Mouse (Mus musculus) megakaryocyte, embryonic 14.5 days (primary cell): Measurements from ENCODE around the gene Hoxb3. TPM values are rescaled to one million over a fixed set of nuclear protein-coding genes. Genes with fewer than 3 reads are reported as not detected.

Experiments used
- H3K27me3 ChIP-seq: replicated peaks from 2 replicates; pipeline ENCODE3; 2012; ENCODE audit warnings: inconsistent platforms
- H3K36me3 ChIP-seq: replicated peaks from 2 replicates; pipeline ENCODE3; 2012; ENCODE audit warnings: low read length, inconsistent platforms, mixed read lengths
- H3K4me1 ChIP-seq: 2 replicates; pipeline ENCODE4 v1.6.1; 2012; ENCODE audit warnings: inconsistent platforms
- H3K4me3 ChIP-seq: replicated peaks from 2 replicates; pipeline ENCODE3; 2012; ENCODE audit warnings: moderate library complexity, mild to moderate bottlenecking, inconsistent platforms
- H3K9me3 ChIP-seq: 2 replicates; pipeline ENCODE4 v1.6.1; 2012; ENCODE audit warnings: inconsistent platforms
- FLI1 ChIP-seq: IDR thresholded peaks from 2 replicates; pipeline ENCODE4 v1.6.1; 2012; ENCODE audit warnings: low read length, inconsistent platforms, mixed read lengths
- GATA1 ChIP-seq: IDR thresholded peaks from 3 replicates; pipeline ENCODE4 v1.6.1; 2012; ENCODE audit warnings: mixed read lengths, low read length, inconsistent platforms, borderline replicate concordance
- polyA plus RNA-seq: library from polyadenylated mRNA; stranded (reverse); fragments of >175 nt; gene quantifications from 2 replicates; pipeline ENCODE4 v1.2.3, GENCODE M21; 2012; ENCODE audit warnings: low replicate concordance; ENCODE audit not compliant: insufficient read depth

The Hoxb3 gene
- polyA plus RNA-seq, 1 experiment = 0.21 TPM

- no peak overlapping the region for H3K4me3 ChIP-seq
- H3K4me1 ChIP-seq = peaks cover 30% of the 10 kb centered on the region
- TF ChIP-seq GATA1 (no peak), FLI1 (no peak)
- peaks cover 99% of the 10 kb centered on the region for H3K27me3 ChIP-seq
- H3K9me3 ChIP-seq = no peaks in the 10 kb centered on the region
- H3K36me3 ChIP-seq = no peaks in the 10 kb centered on the region
Observed at GRCm38 (mm10) chr11:96295092-96295835, 27.9 kb upstream of the Hoxb3 start.

GRCm38 (mm10) chr11:96296997-96297396 lies 26.1 kb upstream of the Hoxb3 start:
- no peak for TF ChIP-seq GATA1
- TF ChIP-seq FLI1 = no peak
- Histone ChIP-seq H3K9me3 (no peaks in the 10 kb centered on the region), H3K4me3 (no peak overlapping the region), H3K4me1 (peaks cover 37% of the 10 kb centered on the region), H3K36me3 (no peaks in the 10 kb centered on the region), H3K27me3 (peaks cover 98% of the 10 kb centered on the region)

- Histone ChIP-seq H3K4me1 (peaks cover 37% of the 10 kb centered on the region), H3K4me3 (no peak overlapping the region), H3K9me3 (peaks cover 2% of the 10 kb centered on the region; the same call in 1 of the 2 replicates), H3K27me3 (peaks cover 98% of the 10 kb centered on the region), H3K36me3 (no peaks in the 10 kb centered on the region)
- TF ChIP-seq GATA1 = no peak
- no peak for TF ChIP-seq FLI1
Observed at GRCm38 (mm10) chr11:96297428-96297827, 25.7 kb upstream of the Hoxb3 start.

- H3K27me3 ChIP-seq = peaks cover 98% of the 10 kb centered on the region
- TF ChIP-seq GATA1 (no peak), FLI1 (no peak)
- H3K9me3 ChIP-seq = peaks cover 4% of the 10 kb centered on the region; the same call in 1 of the 2 replicates
- H3K4me3 ChIP-seq = no peak overlapping the region
- no peaks in the 10 kb centered on the region for H3K36me3 ChIP-seq
- H3K4me1 ChIP-seq = peaks cover 36% of the 10 kb centered on the region
Observed at GRCm38 (mm10) chr11:96297968-96298635, 25.0 kb upstream of the Hoxb3 start.

- no peak for TF ChIP-seq FLI1
- no peak for TF ChIP-seq GATA1
- Histone ChIP-seq H3K4me1 (peaks cover 38% of the 10 kb centered on the region), H3K27me3 (peaks cover 98% of the 10 kb centered on the region), H3K4me3 (peak overlapping the region; percentile 53), H3K36me3 (no peaks in the 10 kb centered on the region), H3K9me3 (peaks cover 4% of the 10 kb centered on the region; the same call in 1 of the 2 replicates)
Observed at GRCm38 (mm10) chr11:96298895-96299667, 24.0 kb upstream of the Hoxb3 start.

- H3K4me1 ChIP-seq = peaks cover 31% of the 10 kb centered on the region
- no peak overlapping the region for H3K4me3 ChIP-seq
- TF ChIP-seq FLI1 (no peak), GATA1 (no peak)
- no peaks in the 10 kb centered on the region for H3K36me3 ChIP-seq
- H3K27me3 ChIP-seq = peaks cover 98% of the 10 kb centered on the region
- peaks cover 4% of the 10 kb centered on the region; the same call in 1 of the 2 replicates for H3K9me3 ChIP-seq
Observed at GRCm38 (mm10) chr11:96299781-96300180, 23.3 kb upstream of the Hoxb3 start.

GRCm38 (mm10) chr11:96300354-96301063 lies 22.6 kb upstream of the Hoxb3 start:
- peaks cover 99% of the 10 kb centered on the region for H3K27me3 ChIP-seq
- peaks cover 28% of the 10 kb centered on the region for H3K4me1 ChIP-seq
- peaks cover 4% of the 10 kb centered on the region; the same call in 1 of the 2 replicates for H3K9me3 ChIP-seq
- no peak overlapping the region for H3K4me3 ChIP-seq
- H3K36me3 ChIP-seq = no peaks in the 10 kb centered on the region
- TF ChIP-seq FLI1 = no peak
- TF ChIP-seq GATA1 = no peak

- TF ChIP-seq FLI1 (no peak), GATA1 (no peak)
- H3K27me3 ChIP-seq = peaks cover 99% of the 10 kb centered on the region
Observed at GRCm38 (mm10) chr11:96301064-96301431, 22.1 kb upstream of the Hoxb3 start.

GRCm38 (mm10) chr11:96301837-96302236 lies 21.3 kb upstream of the Hoxb3 start:
- Histone ChIP-seq H3K4me1 (peaks cover 28% of the 10 kb centered on the region), H3K36me3 (no peaks in the 10 kb centered on the region), H3K4me3 (no peak overlapping the region), H3K9me3 (peaks cover 4% of the 10 kb centered on the region; the same call in 1 of the 2 replicates), H3K27me3 (peaks cover 99% of the 10 kb centered on the region)
- no peak for TF ChIP-seq FLI1
- TF ChIP-seq GATA1 = no peak

More at GRCm38 (mm10) chr11:96301064-96301431, 22.1 kb upstream of the Hoxb3 start:
- Histone ChIP-seq H3K36me3 (no peaks in the 10 kb centered on the region), H3K4me1 (peaks cover 28% of the 10 kb centered on the region), H3K4me3 (no peak overlapping the region), H3K9me3 (peaks cover 4% of the 10 kb centered on the region; the same call in 1 of the 2 replicates)
